Mouse (Mus musculus) left cerebral cortex, postnatal 36 days (tissue): ENCODE measurements around the gene Papln. TPM values are rescaled to one million over a fixed set of nuclear protein-coding genes. Genes with fewer than 3 reads are reported as not detected.

ENCODE experiments used
- DNase-seq, 2 experiments: peaks; one replicate each; pipeline ENCODE4 v3.0.0; 2021 to 2022; ENCODE audit warnings: low spot score in 2 of 2, mixed read lengths in 1 of 2
- intact Hi-C: fragments of 180-260 bp; cut with DNase I; formaldehyde crosslinking; loops from one replicate; pipeline ENCODE4 v1.15.1; 2025
- total RNA-seq, 2 experiments: library from RNA; stranded (reverse); gene quantifications; 2 replicates each; pipeline ENCODE4 v1.2.3; 2021

Gene Papln
- total RNA-seq, result 10 to 100 TPM in 1 of 2 experiments, 1 to 10 TPM in 1; 7.4 to 11.5 TPM

DNA sequence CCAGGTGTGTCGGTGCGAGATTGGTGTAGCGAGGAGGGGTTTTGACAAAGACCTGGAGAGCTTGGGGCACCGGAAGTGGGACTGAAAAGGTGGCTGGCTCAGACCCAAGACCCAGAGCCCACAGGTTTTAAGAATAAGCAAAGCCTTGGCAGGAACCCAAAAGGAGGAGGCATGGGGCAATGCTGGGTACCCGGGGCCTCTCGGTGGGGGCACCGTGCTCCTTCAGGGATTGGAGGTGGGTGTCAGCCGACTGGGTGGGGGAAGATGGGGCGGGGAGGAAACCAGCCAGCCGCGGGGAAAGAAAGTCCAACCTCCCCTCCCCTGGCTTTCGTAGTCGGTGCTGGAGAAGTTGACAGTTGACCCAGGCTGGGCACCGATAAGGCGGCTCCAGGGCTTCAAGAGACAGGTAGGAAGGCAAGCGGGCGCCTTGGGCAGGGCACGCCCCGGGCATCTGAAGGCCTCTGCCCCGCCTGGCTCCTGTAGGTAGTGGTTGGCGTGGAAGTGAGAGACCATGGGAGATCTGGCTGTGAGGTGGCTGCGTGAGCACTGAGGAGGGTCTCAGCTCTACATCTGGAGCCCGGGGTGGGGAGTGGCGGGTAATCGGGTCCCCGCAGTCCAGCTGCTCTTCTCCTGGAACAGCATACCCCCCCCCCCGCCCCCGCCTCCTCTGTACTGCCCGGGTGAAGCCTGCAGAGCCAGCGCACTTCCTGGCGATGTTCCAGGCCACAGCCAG, at the start of gene Papln:
Gene Papln (plus strand): TSS at position 324 of the 733 bp plus-strand sequence.
- no peak for DNase-seq
- intact Hi-C loops, result no loop called here

- intact Hi-C loops, result loop anchor here (5.0 to 10.0 kb wide), 2 partner anchors 54 to 221 kb away; no protein-coding TSS in a partner anchor
- DNase-seq, result peak in 1 of 2 experiments; percentile 33
These were observed 49.7 kb upstream of the Papln start for GRCm38 (mm10) chr12:83713749-83714148.

DNA sequence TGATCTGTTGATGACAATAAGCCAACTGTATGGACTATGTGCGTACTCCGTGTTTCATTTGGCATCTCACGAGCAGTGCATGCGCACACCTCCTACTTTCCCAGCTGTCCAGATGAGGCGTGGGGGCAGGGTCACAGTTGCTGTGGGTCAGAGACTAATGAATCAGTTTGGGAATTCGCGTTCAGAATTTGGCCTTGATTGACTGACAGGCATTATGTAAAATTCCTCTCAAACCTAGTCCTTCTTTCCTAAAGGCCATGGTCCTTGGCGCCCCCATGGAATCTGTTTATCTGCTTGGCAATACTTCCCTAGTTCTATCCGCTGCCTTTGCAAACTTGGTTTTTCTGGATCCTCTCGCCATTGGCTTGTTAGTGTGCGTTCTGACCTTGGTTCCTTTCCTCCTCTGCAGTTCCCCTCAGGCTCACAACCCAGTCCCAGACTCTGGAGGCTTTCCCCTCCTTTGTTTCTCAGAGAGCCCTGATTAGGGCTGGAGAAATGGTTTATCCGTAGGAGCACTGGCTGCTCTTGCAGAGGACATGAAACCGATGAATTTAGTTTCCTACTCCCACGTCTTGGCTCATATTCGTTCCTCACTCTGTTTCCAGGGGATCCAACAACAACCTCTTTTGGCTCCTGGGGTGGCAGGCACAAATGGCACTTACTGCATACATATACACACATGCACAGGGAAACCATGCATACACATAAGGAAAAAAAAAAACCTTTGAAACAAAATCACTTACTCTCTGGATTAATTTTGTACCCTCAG, 46.8 kb upstream of the Papln start:
- intact Hi-C loops, result loop anchor here (10.0 kb wide), 1 partner anchor 218 kb away; no protein-coding TSS in a partner anchor
- peak; percentile 27 to 32 for DNase-seq

GRCm38 (mm10) chr12:83719431-83719830, 44.0 kb upstream of the Papln start:
- DNase-seq, result no peak
- intact Hi-C loops, result loop anchor here (10.0 kb wide), 1 partner anchor 215 kb away; no protein-coding TSS in a partner anchor

DNA sequence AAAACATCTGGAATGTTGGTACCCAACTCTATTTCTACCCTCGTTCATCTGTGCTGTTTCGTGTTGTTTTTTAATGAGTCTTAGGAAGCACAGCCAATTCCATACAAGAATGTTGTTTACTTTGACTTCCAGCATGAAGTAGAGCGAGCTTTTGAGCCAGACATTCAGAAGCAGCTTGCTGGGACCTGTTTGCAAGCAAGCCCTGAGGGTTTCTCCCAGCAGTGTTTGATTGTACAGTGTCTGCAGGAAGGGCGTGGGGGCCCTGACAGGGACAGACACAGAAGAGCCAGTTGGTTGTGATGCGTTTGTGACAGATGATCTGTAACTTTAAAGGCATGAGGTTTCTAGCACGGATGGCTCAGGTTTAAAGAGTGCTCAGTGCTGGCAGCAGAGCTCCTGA, 42.2 kb upstream of the Papln start:
- DNase-seq, result no peak
- intact Hi-C loops, result no loop called here

DNA sequence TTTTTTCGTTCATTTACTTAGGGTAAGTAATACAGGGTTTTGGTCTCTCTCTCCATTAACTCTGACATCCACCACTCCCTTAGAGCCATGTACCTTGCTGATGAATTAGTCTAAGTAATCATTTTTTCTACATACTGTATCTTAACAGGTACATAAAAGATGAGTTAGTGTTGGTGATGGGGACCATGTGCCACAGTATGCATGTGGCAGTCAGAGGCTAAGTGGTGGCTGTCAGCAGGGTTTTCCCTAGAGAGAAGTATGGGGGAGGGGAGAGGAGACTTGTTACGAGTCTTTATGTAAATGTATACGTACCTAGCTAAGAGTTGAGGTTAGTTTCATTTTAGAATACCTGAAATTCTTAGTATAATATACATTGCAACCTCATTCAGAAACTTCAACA, 40.4 kb upstream of the Papln start:
- intact Hi-C loops, result no loop called here
- no peak for DNase-seq

DNA sequence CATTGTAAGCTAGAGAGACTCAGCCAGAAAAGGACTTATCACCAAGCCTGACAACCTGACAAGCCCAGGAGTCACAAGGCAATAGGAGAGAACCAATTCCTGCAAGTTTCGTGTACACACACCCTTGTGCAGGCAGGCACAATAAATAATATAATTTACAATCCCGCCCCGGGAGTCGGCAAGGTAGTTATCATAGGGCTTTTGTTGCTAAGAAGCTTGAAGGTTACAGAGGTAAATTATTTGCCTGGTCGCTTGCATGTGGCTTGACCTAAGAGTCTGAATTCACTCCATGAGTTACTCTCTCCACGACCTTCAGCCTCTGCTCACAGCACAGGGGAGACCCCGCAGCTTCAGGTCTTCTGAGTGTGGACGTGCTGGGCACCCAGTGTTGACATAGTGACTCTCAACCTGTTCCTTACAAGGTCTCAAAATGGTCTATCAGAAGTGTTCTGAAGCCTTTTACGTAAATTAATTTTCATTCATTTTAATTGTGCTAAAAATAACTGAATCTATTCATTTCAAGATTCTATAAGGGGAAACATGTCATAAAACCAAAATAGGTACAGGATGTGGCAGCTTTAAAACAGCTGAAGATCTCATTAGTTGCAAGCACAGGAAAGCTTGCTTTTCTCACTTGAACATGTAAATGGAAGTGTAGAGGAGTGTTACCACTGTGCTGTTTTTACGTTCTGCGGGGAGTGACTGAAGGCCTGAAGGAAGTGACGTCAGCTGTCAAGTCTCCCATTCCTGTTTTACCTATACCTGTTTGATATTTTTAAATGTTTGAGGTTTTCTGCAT, 36.7 kb upstream of the Papln start:
- no peak for DNase-seq
- intact Hi-C loops, result no loop called here

DNA sequence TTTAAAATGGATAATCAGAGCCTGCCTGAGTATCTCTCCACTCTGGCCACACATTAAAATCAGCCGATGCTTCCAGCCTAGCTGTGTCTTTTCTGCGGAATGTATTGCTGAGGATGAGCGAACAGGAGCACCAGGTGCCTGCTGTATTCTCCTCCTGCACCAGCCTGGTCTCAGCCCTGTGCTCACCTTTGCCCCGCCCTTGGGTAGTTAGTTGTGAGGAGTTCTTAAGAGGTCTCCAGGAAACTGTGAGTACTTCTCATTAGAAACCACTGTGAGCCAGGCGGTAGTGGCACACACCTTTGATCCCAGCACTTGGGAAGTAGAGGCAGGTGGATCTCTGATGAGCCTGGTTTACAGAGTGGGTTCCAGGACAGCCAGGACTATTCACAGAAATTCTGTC, 31.2 kb upstream of the Papln start:
- intact Hi-C loops, result no loop called here
- DNase-seq, result no peak

DNA sequence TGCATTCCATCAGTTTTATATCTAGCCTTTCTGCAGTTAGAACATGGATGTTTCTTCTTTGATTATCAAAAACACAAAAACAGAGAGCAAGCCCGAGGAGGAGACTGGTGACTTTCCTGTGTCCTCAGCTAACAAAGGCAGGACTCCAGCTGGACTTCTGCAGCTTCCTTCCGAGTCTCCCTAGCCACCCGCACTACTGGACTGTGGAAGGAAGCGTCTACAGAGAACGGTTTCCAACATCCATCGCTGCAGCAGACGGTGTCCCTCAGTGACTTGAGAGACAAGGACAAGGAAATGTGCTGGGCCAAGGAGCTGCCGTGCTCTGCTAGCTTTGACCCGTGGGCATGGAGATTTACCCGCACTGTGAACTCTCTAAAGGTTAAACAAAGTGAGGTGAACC, 29.4 kb upstream of the Papln start:
- intact Hi-C loops, result no loop called here

DNA sequence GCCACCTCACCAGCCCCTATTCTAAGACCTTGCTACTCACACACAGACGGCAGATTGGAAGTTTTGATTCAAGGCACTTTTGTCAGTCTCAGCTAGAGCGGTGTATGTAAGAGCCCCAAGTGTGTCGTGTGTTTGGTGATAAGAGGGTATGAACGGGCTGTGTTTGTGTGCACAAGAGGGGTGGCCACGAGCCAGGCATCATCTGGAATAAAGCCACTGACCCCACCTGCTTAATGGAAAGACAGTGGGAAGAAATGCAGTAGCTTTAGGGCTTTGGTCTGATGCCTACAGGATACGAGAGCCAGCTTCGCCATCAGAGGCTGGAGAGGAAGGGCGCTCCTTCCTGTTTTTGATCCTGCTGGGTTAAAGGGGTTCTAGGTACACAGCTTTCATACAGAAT, 27.2 kb upstream of the Papln start:
- intact Hi-C loops, result no loop called here
- no peak for DNase-seq

More for the DNA sequence above, 29.4 kb upstream of the Papln start:
- no peak for DNase-seq

- DNase-seq, result no peak
- intact Hi-C loops, result no loop called here
These were observed 24.8 kb upstream of the Papln start for GRCm38 (mm10) chr12:83738651-83739050.

GRCm38 (mm10) chr12:83741722-83742121, 21.7 kb upstream of the Papln start:
- no peak for DNase-seq
- intact Hi-C loops, result no loop called here

DNA sequence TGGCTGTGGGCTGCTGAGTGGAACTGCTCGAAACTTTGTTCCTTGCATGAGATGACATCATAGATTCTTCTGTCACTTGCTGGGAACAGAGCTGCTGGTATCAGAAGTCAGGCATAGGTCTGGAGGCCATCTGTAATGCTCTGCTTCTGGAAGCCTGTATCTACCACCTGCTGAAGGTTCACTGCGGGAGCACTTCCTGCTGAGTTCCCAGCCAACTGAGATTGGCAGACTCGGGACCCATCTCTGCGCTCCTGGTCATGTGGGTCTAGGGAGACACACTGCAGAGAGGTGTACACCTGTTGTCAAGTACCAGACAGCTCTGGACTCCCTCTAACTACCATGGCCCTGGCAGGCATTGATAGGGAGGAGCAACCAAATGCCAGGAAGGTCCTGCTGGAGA, 20.6 kb upstream of the Papln start:
- DNase-seq, result no peak
- intact Hi-C loops, result no loop called here

- intact Hi-C loops, result no loop called here
- no peak for DNase-seq
These were observed 19.7 kb upstream of the Papln start for GRCm38 (mm10) chr12:83743712-83744111.

DNA sequence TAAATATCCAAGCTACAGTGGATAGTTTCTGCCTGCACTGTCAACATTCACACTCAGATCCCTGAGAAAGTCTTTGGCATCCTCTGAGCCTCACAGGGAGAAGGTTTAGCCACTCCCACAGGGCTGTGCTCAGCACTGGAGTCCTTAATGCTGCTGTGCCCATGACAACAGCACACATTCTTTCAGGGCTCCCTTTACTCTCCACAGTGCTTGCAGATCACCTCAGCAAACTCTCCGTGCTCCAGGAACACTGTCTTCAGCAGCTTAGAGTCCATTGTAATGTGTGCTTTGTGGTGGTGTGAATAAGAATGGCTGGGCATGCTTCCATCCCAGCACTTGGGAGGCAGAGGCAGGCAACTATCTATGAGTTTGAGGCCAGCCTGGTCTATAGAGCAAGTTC, 14.2 kb upstream of the Papln start:
- DNase-seq, result no peak

GRCm38 (mm10) chr12:83752495-83752894, 10.9 kb upstream of the Papln start:
- intact Hi-C loops, result no loop called here
- DNase-seq, result no peak

More for the DNA sequence above, 14.2 kb upstream of the Papln start:
- intact Hi-C loops, result no loop called here

DNA sequence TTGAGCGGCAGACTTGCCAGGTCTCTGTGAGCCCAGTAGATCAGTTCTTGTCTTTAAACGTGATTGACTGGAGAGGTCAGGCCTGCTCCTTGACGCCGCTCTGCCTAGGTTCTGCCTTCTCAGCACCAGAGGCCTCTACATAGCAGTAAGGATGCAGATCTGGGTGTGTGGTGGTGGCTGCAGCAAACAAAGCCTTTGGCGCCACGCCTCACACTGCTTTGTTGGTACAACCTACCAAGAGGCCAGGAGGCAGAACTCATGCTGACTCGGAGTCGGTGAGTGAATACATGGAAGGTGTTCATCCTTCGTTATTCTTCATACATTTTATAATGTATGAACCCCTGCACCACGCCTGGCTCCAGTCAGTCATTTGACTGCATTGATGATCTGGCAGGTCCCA, 4.7 kb upstream of the Papln start:
- intact Hi-C loops, result no loop called here
- DNase-seq, result no peak

GRCm38 (mm10) chr12:83760201-83760600, 3.2 kb upstream of the Papln start:
- no peak for DNase-seq
- intact Hi-C loops, result no loop called here

- no peak for DNase-seq
- intact Hi-C loops, result no loop called here
These were observed 728 bp upstream of the Papln start for GRCm38 (mm10) chr12:83762706-83763105.

DNA sequence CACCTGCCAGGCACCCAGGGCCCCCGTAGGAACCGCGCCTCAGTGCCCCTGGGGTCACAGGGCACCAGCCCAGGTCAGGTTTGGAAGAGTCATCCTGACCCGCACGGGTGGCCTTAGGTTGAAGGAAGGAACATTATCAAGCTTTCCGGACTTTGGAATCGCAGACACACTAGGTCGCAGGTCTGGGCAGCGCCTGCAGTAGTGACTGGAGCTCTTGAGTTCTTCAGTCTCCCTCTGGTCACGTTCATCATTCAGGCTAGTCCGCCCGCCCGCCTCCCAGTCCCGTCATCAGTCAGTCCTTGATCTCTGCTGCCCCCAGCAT, 571 bp downstream of the Papln start:
- DNase-seq, result no peak
- intact Hi-C loops, result no loop called here
